ENCODE assay signal across 17 mouse cellular contexts in the genomic region with DNA sequence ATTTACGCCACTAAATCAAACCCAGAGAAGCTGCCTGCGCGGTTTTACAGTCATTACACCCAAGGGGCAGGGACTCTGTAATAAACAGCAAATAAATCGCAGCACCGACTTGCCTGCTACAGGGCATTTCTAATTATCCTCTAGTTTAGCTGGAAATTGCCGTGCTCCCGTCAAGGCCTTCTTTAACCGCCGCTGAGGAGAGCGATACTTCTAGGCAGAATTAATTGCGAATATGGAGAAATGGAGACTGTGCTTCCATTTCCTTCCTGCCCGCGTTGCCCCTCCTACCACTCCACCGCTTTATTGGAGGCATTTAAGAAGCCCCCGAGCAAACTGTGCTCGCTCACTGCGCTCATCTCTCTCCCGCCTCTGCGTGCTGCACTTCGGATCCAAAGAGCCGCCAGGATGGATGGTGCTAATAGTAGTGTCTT.
DNase-seq lines count a peak whose midpoint lies in the region; ATAC-seq and TF ChIP-seq lines count a peak whose summit lies in the region.
"Had no signal": no experiment of that assay in that cellular context is flagged by ENCODE, and none has a peak within 500 bp of the region (broad histone marks: within the 10 kb centered on the region; RNA-seq: fewer than 3 reads in every experiment).

No protein-coding gene starts in this region.

- ATAC-seq in forebrain, postnatal 0 days: no peak
- ATAC-seq in forebrain, embryonic 15.5 days (replicated peaks): no peak
- 0 out of 2 replicates have a peak, but pooled peaks have one; percentile 40 for ATAC-seq in limb, embryonic 12.5 days (ENCODE audit: insufficient number of reproducible peaks, insufficient read depth, low FRiP score, low TSS enrichment, low read depth)
- ATAC-seq in liver, embryonic 12.5 days: no peak

- no peak for TF ChIP-seq CTCF in forebrain, postnatal 0 days (IDR thresholded peaks at IDR 0.05; ENCODE audit: low read depth)

- no peak overlapping the region for H3K27ac ChIP-seq in forebrain, postnatal 0 days (ENCODE audit: low read depth, low read length)
- no peak overlapping the region for H3K27ac ChIP-seq in forebrain, embryonic 15.5 days (replicated peaks)
- no peak overlapping the region for H3K27ac ChIP-seq in limb, embryonic 12.5 days
- H3K27ac ChIP-seq in liver, embryonic 12.5 days: no peak overlapping the region
- H3K27ac ChIP-seq: heart, embryonic 15.5 days; left cerebral cortex, adult 2 months had no signal

- no peak for DNase-seq in forebrain, postnatal 0 days
- peak; percentile 34 for DNase-seq in retina, postnatal 1 day
- no peak for DNase-seq in retina, embryonic 14.5 days (ENCODE audit: low spot score)
- no peak for DNase-seq in spleen, postnatal 14 days (ENCODE audit: low spot score in 2 of 2)
- no peak for DNase-seq in urinary bladder, postnatal 36 days (ENCODE audit: low spot score in 2 of 2)
- DNase-seq: adrenal gland, postnatal 36 days; cerebellum, adult 11-12 months; gastrocnemius, postnatal 36 days; kidney, postnatal 14 days; lung, embryonic 14.5 days; thymus, adult 2 months had no signal

- no peaks in the 10 kb centered on the region for H3K4me1 ChIP-seq in forebrain, postnatal 0 days (ENCODE audit: insufficient read depth)
- peaks cover 8% of the 10 kb centered on the region; the same call in 1 of the 2 replicates for H3K4me1 ChIP-seq in forebrain, embryonic 15.5 days
- H3K4me1 ChIP-seq in limb, embryonic 12.5 days (replicated peaks): peaks cover 24% of the 10 kb centered on the region
- no peaks in the 10 kb centered on the region for H3K4me1 ChIP-seq in liver, embryonic 12.5 days
- H3K4me1 ChIP-seq: heart, embryonic 15.5 days had no signal

- H3K36me3 ChIP-seq in forebrain, postnatal 0 days (ENCODE audit: insufficient read depth): no peaks in the 10 kb centered on the region
- no peaks in the 10 kb centered on the region for H3K36me3 ChIP-seq in forebrain, embryonic 15.5 days
- H3K36me3 ChIP-seq in limb, embryonic 12.5 days: no peaks in the 10 kb centered on the region
- no peaks in the 10 kb centered on the region for H3K36me3 ChIP-seq in liver, embryonic 12.5 days
- H3K36me3 ChIP-seq: heart, embryonic 15.5 days had no signal

- no peaks in the 10 kb centered on the region for H3K27me3 ChIP-seq in forebrain, postnatal 0 days (ENCODE audit: insufficient read depth, low read length)
- H3K27me3 ChIP-seq in forebrain, embryonic 15.5 days: no peaks in the 10 kb centered on the region; the same call in 1 of the 2 replicates
- H3K27me3 ChIP-seq in limb, embryonic 12.5 days: peaks cover 76% of the 10 kb centered on the region
- 0 out of 2 replicates have a peak, but pooled peaks cover 3% of the 10 kb centered on the region for H3K27me3 ChIP-seq in liver, embryonic 12.5 days (replicated peaks)
- H3K27me3 ChIP-seq: heart, embryonic 15.5 days had no signal

- H3K4me2 ChIP-seq in forebrain, postnatal 0 days (ENCODE audit: low read depth): peak overlapping the region; percentile 21; the same call in 1 of the 2 replicates
- H3K4me2 ChIP-seq in forebrain, embryonic 15.5 days (replicated peaks): no peak overlapping the region
- peak overlapping the region; percentile 51 for H3K4me2 ChIP-seq in limb, embryonic 12.5 days
- H3K4me2 ChIP-seq in liver, embryonic 12.5 days: no peak overlapping the region
- H3K4me2 ChIP-seq: heart, embryonic 15.5 days; lung, embryonic 14.5 days had no signal

- H3K4me3 ChIP-seq in forebrain, postnatal 0 days (ENCODE audit: low read depth, low read length): no peak overlapping the region
- H3K4me3 ChIP-seq in forebrain, embryonic 15.5 days: no peak overlapping the region
- peak overlapping the region; percentile 20 for H3K4me3 ChIP-seq in limb, embryonic 12.5 days (replicated peaks)
- no peak overlapping the region for H3K4me3 ChIP-seq in liver, embryonic 12.5 days
- H3K4me3 ChIP-seq: erythroblast, embryonic 14.5 days; heart, embryonic 15.5 days; left cerebral cortex, adult 2 months had no signal

- no peaks in the 10 kb centered on the region for H3K9me3 ChIP-seq in forebrain, postnatal 0 days (ENCODE audit: low read length)
- H3K9me3 ChIP-seq in forebrain, embryonic 15.5 days: no peaks in the 10 kb centered on the region
- H3K9me3 ChIP-seq in limb, embryonic 12.5 days: no peaks in the 10 kb centered on the region
- no peaks in the 10 kb centered on the region for H3K9me3 ChIP-seq in liver, embryonic 12.5 days (replicated peaks)
- H3K9me3 ChIP-seq: heart, embryonic 15.5 days had no signal

- WGBS in forebrain, postnatal 0 days: 70% methylated on average over 21 of the region's 21 CpGs
- WGBS in forebrain, embryonic 15.5 days: 73% methylated on average over 21 of the region's 21 CpGs
- 9% methylated on average over 21 of the region's 21 CpGs for WGBS in limb, embryonic 12.5 days
- 70% methylated on average over 21 of the region's 21 CpGs for WGBS in liver, embryonic 12.5 days (ENCODE audit: insufficient replicate concordance)

- no peak overlapping the region for H3K9ac ChIP-seq in forebrain, postnatal 0 days
- H3K9ac ChIP-seq in forebrain, embryonic 15.5 days (replicated peaks): no peak overlapping the region
- H3K9ac ChIP-seq in limb, embryonic 12.5 days (replicated peaks): 0 out of 2 replicates have a peak overlapping the region, but pooled peaks have one; percentile 5
- H3K9ac ChIP-seq in liver, embryonic 12.5 days: no peak overlapping the region
- H3K9ac ChIP-seq: heart, embryonic 15.5 days; lung, embryonic 14.5 days had no signal

Comparison
In these comparisons a context has a peak if more than half of its experiments do, and no peak if none do; other contexts are left out.
1. H3K4me2 ChIP-seq: peak in forebrain, postnatal 0 days (single experiment) and limb, embryonic 12.5 days (single experiment); none in forebrain, embryonic 15.5 days (single experiment) and liver, embryonic 12.5 days (single experiment).